Mouse (Mus musculus) adrenal gland, postnatal 25 days (tissue): ENCODE data around the gene Kdm7a. TPM values are rescaled to one million over a fixed set of nuclear protein-coding genes. Genes with fewer than 3 reads are reported as not detected.

ENCODE experiments used
- DNase-seq: peaks from one replicate; pipeline ENCODE4 v3.0.0; 2021; ENCODE audit warnings: mixed read lengths
- total RNA-seq: library from RNA; stranded (reverse); gene quantifications from 2 replicates; pipeline ENCODE4 v1.2.3, GENCODE M21; 2021

Kdm7a gene
- total RNA-seq, 1 experiment from 2014 or later = 23.4 TPM

DNA sequence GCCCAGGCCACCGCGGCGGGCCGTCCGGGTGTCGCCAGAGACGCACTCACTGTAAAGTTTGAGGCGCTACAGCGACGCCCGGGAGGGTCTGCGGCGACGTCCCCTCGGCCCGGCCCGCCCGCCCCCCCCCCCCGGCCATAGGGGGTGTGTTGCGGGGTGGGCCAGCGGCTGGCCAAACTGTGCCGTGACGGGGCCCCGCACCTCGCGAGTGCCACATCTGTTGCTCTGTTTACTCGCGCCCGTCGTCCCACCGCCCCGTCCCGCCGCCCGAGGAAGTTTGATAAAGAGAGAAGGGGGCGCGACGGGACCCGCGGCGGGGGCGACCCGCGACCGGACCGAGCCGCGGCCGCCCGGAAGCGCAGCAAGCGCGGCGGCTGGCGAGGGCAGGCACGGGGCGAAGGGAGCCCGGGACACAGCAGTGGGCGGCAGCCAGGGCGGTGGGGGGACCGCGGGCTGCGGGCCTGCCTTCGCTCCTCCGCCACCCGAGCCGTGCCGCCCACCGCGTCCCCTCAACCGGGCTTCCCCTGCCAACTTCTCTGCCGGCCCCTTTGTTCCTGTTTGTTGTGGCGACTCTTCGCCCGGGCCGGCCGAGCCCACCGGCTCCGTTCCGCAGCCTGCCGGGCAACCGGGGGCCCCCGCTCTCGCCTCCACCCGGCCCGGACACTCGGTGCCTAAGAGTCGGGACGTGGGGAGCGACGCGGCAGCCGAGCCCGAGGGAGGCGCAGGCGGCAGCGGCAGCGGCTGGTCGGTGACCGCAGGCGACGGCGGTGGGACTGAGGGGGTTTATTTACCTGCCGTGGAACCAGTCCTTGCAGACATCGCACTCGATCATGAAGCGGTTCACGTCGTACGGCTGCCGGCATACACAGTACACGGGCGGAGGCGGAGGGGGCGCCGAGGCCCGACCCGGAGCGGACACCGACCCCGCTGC is 674 bp downstream of the Kdm7a start:
- DNase-seq = peak; percentile 53

GRCm38 (mm10) chr6:39205064-39205649 is 1.4 kb downstream of the Kdm7a start:
- DNase-seq = peak; percentile 67

DNA sequence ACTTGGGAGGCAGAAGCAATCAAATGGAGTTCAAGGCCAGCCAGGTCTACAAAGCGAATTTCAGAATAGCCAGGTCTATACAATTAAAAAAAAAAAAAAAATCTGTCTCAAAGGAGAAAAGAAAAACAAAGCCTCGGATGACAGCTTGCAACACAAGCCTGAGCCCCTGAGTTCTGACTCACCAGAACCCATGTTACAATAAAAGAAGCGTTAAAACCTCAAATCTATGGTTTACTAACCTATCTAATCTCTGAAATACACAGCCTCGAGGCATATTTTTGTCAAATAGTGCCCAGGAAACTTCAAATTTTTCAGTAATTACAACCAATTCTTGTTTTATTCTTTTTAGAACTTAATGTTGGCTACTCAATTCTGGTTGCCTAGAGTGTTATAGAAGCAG is 2.1 kb downstream of the Kdm7a start:
- DNase-seq = no peak

DNA sequence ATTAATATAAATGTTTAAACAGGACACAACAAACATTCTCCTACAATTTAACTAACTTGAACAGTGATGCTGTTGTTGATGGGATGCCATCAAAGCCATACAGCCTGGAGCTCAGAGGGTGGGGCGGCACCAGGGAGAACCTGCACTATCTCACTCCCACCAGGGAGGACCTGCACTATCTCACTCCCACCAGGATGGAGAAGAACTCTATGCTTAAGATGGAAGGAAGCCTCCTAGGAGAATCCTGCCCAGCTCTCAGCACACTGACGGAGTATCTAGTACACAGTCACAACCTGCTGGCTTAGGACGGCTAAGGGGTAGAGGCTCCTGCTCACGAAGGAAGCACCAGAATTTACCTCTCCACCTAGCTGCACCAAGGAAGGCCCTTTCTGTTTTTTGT is 3.4 kb downstream of the Kdm7a start:
- no peak for DNase-seq

GRCm38 (mm10) chr6:39193006-39193405 is 13.6 kb downstream of the Kdm7a start:
- DNase-seq = no peak

- DNase-seq = no peak
Measured at GRCm38 (mm10) chr6:39191518-39191917, 15.1 kb downstream of the Kdm7a start.

DNA sequence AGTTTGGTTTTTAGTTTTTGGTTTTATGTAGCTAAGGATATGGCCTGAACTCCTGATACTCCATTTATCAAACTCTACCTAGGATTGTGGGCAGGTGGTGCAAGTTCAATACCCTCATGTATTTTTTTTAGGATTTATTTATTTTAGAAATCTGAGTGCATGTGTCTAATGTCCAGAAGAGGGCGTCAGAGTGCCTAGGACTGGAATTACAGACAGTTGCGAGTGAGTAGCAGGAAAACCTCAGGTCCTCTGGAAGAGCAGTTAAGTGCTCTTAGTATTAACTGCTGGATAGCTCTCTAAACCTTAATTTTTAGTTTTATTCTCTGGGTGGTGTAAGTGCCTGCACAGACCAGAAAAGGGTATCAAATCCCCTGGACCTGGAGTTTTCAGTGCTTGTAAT is 19.4 kb downstream of the Kdm7a start:
- no peak for DNase-seq

DNA sequence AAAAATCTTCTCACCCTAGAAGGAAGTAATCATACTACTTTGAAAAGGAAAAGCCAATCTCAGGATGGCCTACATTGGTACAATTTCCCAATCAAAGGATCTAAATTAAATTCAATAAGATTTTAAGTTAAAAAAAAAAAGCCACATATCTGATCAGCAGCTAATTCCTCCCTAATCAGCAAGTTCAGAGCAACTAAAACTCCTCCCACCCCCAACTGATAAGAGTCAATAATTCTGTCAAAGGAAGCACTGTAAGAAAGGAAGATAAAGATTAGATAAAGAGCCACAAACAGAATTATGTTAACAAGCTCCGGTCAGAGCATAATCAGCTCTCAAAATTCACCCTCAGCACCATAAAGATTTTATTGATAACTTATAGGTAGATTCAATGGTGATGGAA is 37.5 kb downstream of the Kdm7a start:
- DNase-seq = no peak

GRCm38 (mm10) chr6:39164891-39165290 is 41.7 kb downstream of the Kdm7a start:
- no peak for DNase-seq

- no peak for DNase-seq
Measured at GRCm38 (mm10) chr6:39161975-39162374, 44.6 kb downstream of the Kdm7a start.

DNA sequence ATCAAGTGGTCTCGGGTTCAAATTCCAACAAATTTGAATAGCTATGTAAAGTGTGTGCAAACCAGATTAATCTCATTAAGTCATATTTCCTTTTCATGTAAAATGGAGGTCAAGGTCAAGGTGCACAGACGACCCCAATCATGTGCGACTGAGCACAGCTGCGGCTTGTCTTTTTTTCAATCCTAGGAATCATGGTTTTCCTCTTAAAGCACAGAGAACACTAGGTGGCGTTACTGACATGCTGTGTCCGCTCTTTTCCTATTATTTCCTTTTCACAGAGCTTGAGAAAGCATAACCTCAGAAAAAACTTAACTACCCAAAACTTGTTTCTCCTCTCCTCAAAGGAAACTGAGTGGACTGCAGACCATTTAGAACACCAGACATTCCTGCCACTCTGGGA is 60.5 kb downstream of the Kdm7a start:
- DNase-seq = no peak

GRCm38 (mm10) chr6:39132556-39132955 is 74.0 kb downstream of the Kdm7a start:
- no peak for DNase-seq

DNA sequence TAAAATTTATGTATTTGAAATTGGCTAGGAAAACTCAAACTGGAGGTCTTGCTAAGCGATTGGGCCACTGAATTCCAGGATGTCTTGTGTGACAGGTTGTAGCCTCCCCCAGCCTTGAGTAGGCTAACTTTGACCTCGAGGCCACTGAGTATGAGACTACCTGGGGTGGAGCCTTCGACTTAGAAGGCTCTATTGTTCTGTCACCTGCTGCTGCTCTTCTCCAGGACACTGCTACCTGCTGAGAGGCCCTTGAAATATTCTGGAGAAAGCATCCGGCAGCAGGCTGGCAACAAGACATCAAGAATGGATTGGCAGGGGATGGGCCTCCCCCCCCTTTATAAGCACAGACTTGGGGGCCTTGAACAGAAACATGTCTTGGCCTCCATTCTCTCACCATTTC is 75.1 kb downstream of the Kdm7a start:
- no peak for DNase-seq

DNA sequence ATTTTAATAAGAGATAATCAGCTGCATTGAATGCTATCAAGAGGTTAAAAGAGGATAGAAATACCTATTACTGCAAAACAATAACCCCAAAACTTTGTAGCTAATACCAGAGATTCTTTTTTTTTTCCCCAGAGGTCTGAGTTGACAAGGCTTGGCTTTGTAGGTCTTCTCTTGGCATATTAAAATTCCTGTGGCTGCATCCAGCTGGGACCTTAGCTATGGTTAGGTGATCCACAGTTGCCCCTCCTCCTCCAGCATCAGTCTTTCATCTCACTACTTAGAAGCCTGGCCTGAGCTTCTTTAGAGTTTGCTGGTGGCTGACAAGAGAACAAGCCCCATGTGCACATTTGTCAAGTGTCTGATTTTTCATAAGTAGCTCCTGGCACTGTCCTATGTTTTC is 81.9 kb downstream of the Kdm7a start:
- DNase-seq = no peak

GRCm38 (mm10) chr6:39120685-39121084 is 85.9 kb downstream of the Kdm7a start:
- DNase-seq = no peak

DNA sequence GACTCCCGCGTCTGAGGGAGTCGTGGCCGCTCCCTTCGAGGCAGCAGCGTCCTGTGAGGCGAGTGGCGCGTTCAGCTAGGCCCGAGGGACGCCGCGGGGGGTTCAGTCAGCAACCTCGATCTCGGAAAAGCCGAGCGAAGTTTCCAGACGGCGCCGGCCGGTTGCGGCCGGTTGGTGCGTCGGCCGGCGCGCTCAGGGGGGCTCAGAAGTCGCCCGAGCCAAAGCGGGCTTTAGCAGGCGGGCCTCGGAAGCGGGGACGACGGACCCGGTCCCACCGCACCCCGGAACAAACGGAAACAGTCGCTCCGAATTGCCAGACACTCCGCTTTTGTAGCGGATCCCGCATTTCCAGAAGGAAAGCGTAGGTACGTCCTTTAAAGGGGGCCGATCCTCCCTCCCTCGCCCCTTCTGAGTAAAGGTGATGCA is 88.1 kb downstream of the Kdm7a start:
- DNase-seq = no peak

DNA sequence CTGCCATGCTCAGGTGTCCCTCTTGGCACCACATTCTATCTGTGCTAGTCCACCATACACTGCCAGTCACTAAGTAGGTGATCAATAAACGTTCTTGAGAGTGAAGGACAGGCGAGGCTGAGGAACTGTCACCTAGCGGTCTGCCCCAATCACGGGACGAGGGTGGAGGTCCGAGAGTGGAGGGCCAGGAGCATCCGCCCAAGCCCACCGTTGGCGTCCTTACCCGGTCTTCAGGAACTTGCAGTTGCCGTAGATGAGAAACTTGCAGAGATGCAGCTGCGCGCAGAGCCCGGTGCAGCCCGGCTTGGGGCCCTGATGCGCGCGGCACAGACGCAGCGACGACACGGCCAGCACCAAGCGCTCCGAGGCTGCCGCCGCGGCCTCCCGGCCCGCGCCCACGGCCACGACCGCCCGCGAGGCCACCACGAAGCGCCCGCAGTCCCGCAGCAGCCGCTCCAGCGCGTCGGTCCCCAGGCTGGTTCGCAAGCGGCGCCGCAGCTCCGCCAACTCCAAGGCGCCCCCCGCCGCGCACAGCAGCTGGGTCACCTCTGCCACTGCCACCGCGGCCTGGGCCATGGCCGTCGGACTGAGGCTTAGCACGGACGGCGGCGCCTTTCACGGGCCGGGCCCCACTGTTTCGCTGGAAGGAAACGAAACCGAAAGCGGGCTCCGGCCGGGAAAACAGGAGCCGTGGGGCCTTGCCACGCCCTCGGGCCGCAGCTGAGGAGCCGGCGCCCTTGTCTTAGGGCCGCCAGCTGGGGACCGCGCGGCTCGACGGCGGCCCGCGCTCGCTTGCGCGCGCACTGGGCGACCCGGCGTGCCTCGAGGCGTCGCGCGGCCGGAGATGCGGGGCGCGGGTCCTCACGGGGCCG is 88.8 kb downstream of the Kdm7a start, which contains the start of gene Parp12:
Gene Parp12, minus strand, starts transcription at position 766 of the 872 bp plus-strand sequence.
- DNase-seq = peak; percentile 84

- DNase-seq = no peak
Measured at GRCm38 (mm10) chr6:39115438-39115837, 91.2 kb downstream of the Kdm7a start.

DNA sequence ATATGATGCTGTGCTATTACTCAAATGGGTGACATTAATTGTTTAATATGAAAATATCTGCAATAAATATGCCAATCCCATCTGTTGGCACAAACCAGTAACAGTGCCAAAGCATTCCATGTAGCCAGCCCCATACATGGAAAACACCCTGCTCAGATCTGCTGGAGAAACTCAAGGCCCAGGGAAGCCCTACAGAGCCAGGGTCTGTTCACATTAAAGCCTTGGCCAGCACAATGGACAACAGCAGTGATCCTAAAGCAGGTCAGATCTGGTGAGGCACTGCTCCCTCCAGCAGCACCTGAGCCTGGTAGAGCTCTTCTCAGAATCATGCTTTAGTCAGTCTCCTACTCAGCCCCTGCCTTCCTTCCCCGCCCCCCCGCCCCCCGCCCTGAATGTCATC is 93.4 kb downstream of the Kdm7a start:
- DNase-seq = no peak

GRCm38 (mm10) chr6:39112701-39113100 is 93.9 kb downstream of the Kdm7a start:
- DNase-seq = no peak

GRCm38 (mm10) chr6:39106812-39107211 is 99.8 kb downstream of the Kdm7a start:
- DNase-seq = no peak

DNA sequence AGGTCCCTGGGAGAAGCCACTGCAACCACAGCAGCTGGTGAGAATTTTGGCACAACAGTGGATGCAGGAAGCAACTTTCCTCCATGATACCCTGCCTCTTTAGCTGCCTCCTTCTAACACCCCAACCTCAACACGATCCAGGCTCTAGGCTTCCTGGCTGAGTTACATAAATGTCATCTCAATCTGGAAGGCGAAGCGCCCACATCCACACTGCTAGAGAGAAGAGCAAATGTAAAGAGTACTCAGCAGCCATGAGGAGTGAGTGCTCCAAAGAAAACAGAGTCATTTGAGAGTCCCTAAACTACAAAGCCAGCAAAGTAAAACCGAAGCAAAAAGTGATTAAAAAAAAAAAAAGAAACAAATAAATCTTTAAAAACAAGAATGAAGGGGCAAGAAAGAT is 102.0 kb downstream of the Kdm7a start:
- no peak for DNase-seq
